Mouse (Mus musculus): ENCODE measurements around the gene Gm14139. TPM values are rescaled to one million over a fixed set of nuclear protein-coding genes. Genes with fewer than 3 reads are reported as not detected.

Gene Gm14139
- 0.07 and 0.08 TPM in 2 replicates for polyA plus RNA-seq (2015; fragmentation: Nextera tagmentation; extraction: Ambion mirVana)

DNA sequence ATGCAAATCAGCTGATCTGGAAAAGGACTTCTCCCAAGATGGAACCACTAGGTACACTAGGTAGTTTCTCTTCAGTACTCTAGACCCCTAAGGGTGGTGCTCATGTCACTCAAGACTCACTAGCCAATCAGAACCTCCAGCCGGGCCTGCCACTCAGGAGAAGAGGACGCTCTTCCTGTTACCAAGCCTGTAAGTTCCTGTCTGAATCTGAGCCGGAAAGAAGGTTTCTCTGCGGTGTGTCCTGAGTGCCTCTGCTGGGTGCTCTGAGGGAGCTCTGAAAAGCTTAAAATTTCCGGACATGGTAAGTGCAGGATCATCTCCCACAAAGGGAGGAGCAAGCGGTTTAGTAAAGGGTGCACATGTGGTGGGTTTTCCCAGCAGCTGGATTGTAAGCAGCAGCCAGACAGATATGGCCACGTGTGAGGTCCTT is at the start of gene Gm14139:
Gm14139 (plus strand) TSS at position 186 of the 430 bp plus-strand sequence.

GRCm38 (mm10) chr2:150136435-150136897 is 45.1 kb upstream of the Gm14139 start, which contains the start of gene Zfp120:
Gene Zfp120 (minus strand): TSS chr2:150136708.

DNA sequence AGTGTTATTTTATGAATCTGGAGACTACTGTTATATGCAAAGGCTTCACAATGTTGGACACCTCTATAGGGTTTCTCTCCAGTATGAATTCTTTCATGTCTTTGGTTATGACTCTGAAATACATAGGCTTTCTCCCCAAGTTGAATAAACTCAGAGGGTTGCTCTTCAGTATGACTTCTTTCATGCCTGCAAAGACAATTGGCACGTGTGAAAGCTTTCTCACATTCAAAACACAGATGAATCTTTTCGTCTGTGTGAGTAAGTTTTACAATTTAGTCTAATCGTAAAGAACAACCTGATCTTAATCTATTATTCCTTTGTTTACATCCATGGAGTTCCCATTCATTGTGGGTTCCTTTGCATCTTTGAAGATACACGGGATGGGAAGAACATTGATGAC is 2.0 kb upstream of the Gm14139 start, which contains the start of gene Gm10770:
Gm10770 (minus strand) TSS at position 101 of the 400 bp plus-strand sequence.

GRCm38 (mm10) chr2:150217600-150218362 is 36.2 kb downstream of the Gm14139 start, which contains the start of gene Zfp937:
Gene Zfp937 (plus strand): TSS chr2:150218073.

Other genes starting within 250 kb of the Gm14139 start
- 4.2 TPM in 2 replicates for gene Zfp120, start 45.0 kb upstream of the Gm14139 start, polyA plus RNA-seq (2015; fragmentation: Nextera tagmentation; extraction: Ambion mirVana)
- not detected in 2 replicates for gene Gm10770, start 2.1 kb upstream of the Gm14139 start, polyA plus RNA-seq (2015; fragmentation: Nextera tagmentation; extraction: Ambion mirVana)
- gene Zfp937, start 36.3 kb downstream of the Gm14139 start, polyA plus RNA-seq (2015; fragmentation: Nextera tagmentation; extraction: Ambion mirVana), result 1.3 and 2.0 TPM in 2 replicates
- gene Gm21994, start 73.8 kb downstream of the Gm14139 start, polyA plus RNA-seq (2015; fragmentation: Nextera tagmentation; extraction: Ambion mirVana), result 1.7 and 2.6 TPM in 2 replicates
- not detected in 2 replicates for gene Gm14124, start 75.8 kb downstream of the Gm14139 start, polyA plus RNA-seq (2015; fragmentation: Nextera tagmentation; extraction: Ambion mirVana)
- gene Gm10130, start 141.9 kb downstream of the Gm14139 start, polyA plus RNA-seq (2015; fragmentation: Nextera tagmentation; extraction: Ambion mirVana), result 0.89 and 0.95 TPM in 2 replicates
- gene 3300002I08Rik, start 181.0 kb downstream of the Gm14139 start, polyA plus RNA-seq (2015; fragmentation: Nextera tagmentation; extraction: Ambion mirVana), result 1.0 and 1.4 TPM in 2 replicates